Mouse (Mus musculus) adrenal gland, postnatal 36 days (tissue): ENCODE measurements around the gene Plppr2. TPM values are rescaled to one million over a fixed set of nuclear protein-coding genes. Genes with fewer than 3 reads are reported as not detected.
A peak's percentile ranks its signal among the peaks of the same experiment; 100 is the strongest.

Experiments used
- DNase-seq, 2 experiments: peaks; one replicate each; pipeline ENCODE4 v3.0.0; 2021; ENCODE audit warnings: mixed read lengths in 1 of 2
- total RNA-seq, 2 experiments: library from RNA; stranded (reverse); gene quantifications; 2 replicates each; pipeline ENCODE4 v1.2.3; 2021

Gene Plppr2
- total RNA-seq, 2 experiments from 2014 or later, result 27.1 to 35.8 TPM

GRCm38 (mm10) chr9:21932006-21932405 is 4.8 kb upstream of the Plppr2 start:
- DNase-seq, result no peak

GRCm38 (mm10) chr9:21932445-21933137 is 4.2 kb upstream of the Plppr2 start:
- DNase-seq, result no peak

GRCm38 (mm10) chr9:21934021-21934420 is 2.8 kb upstream of the Plppr2 start:
- no peak for DNase-seq

- no peak for DNase-seq
These were observed 1.2 kb upstream of the Plppr2 start for GRCm38 (mm10) chr9:21935466-21936131.

GRCm38 (mm10) chr9:21937711-21938175 is 910 bp downstream of the Plppr2 start:
- peak in 1 of 2 experiments; percentile 58 for DNase-seq

GRCm38 (mm10) chr9:21938234-21938855 is 1.5 kb downstream of the Plppr2 start:
- no peak for DNase-seq

GRCm38 (mm10) chr9:21943046-21943445 is 6.2 kb downstream of the Plppr2 start:
- no peak for DNase-seq

- no peak for DNase-seq
These were observed 6.8 kb downstream of the Plppr2 start for GRCm38 (mm10) chr9:21943638-21944037.

GRCm38 (mm10) chr9:21944267-21944666 is 7.4 kb downstream of the Plppr2 start:
- DNase-seq, result peak in 1 of 2 experiments; percentile 57

GRCm38 (mm10) chr9:21947540-21948130 is 10.8 kb downstream of the Plppr2 start:
- DNase-seq, result no peak

- DNase-seq, result no peak
These were observed 11.3 kb downstream of the Plppr2 start for GRCm38 (mm10) chr9:21948146-21948545.

- no peak for DNase-seq
These were observed 12.0 kb downstream of the Plppr2 start for GRCm38 (mm10) chr9:21948790-21949189.

GRCm38 (mm10) chr9:21950322-21950721 is 13.5 kb downstream of the Plppr2 start:
- peak; percentile 75 to 76 for DNase-seq

GRCm38 (mm10) chr9:21951977-21952376 is 15.1 kb downstream of the Plppr2 start:
- DNase-seq, result no peak

- DNase-seq, result no peak
These were observed 16.8 kb downstream of the Plppr2 start for GRCm38 (mm10) chr9:21953600-21953999.

GRCm38 (mm10) chr9:21954635-21955034 is 17.8 kb downstream of the Plppr2 start:
- DNase-seq, result no peak

GRCm38 (mm10) chr9:21955225-21955569 is 18.4 kb downstream of the Plppr2 start:
- no peak for DNase-seq

GRCm38 (mm10) chr9:21955570-21956281 is 18.9 kb downstream of the Plppr2 start, which contains the start of gene Swsap1:
Swsap1 (plus strand) TSS chr9:21955755.
- DNase-seq, result peak; percentile 96 to 97

- no peak for DNase-seq
These were observed 21.5 kb downstream of the Plppr2 start for GRCm38 (mm10) chr9:21958372-21958771.

GRCm38 (mm10) chr9:21959244-21959643 is 22.4 kb downstream of the Plppr2 start:
- no peak for DNase-seq

- no peak for DNase-seq
These were observed 23.3 kb downstream of the Plppr2 start for GRCm38 (mm10) chr9:21960135-21960534.
